Mouse (Mus musculus) kidney, embryonic 15.5 days (tissue): ENCODE measurements around the gene Jade1. TPM values are rescaled to one million over a fixed set of nuclear protein-coding genes. Genes with fewer than 3 reads are reported as not detected.

Experiments used
- ATAC-seq: fragments of 200-750 bp; cut with Nextera tagmentation; replicated peaks from 2 replicates; pipeline ENCODE4 v1.8.0; 2017; ENCODE audit warnings: moderate TSS enrichment; ENCODE audit not compliant: low FRiP score
- H3K27ac ChIP-seq: fragments of 300-500 bp; sonication (generic); 2 replicates; pipeline ENCODE4 v1.5.1; 2015; ENCODE audit warnings: mild to moderate bottlenecking, inconsistent platforms
- H3K27me3 ChIP-seq: fragments of 300-500 bp; sonication (generic); 2 replicates; pipeline ENCODE4 v1.6.1; 2015; ENCODE audit warnings: inconsistent platforms
- H3K36me3 ChIP-seq: fragments of 300-500 bp; sonication (generic); 2 replicates; pipeline ENCODE4 v1.6.1; 2015; ENCODE audit warnings: inconsistent platforms
- H3K4me1 ChIP-seq: fragments of 300-500 bp; sonication (generic); 2 replicates; pipeline ENCODE4 v1.6.1; 2015; ENCODE audit warnings: inconsistent platforms
- H3K4me2 ChIP-seq: fragments of 300-500 bp; sonication (generic); 2 replicates; pipeline ENCODE4 v1.6.1; 2015; ENCODE audit warnings: moderate library complexity, mild to moderate bottlenecking, inconsistent platforms
- H3K4me3 ChIP-seq: fragments of 300-500 bp; sonication (generic); replicated peaks from 2 replicates; pipeline ENCODE4 v1.5.1; 2015; ENCODE audit warnings: mild to moderate bottlenecking, inconsistent platforms
- H3K9ac ChIP-seq: fragments of 300-500 bp; sonication (generic); 2 replicates; pipeline ENCODE4 v1.6.1; 2015; ENCODE audit warnings: mild to moderate bottlenecking, inconsistent platforms
- H3K9me3 ChIP-seq: fragments of 300-500 bp; sonication (generic); replicated peaks from 2 replicates; pipeline ENCODE4 v1.6.1; 2016; ENCODE audit warnings: inconsistent platforms
- whole genome bisulfite sequencing: fragments of 180-500 bp; shearing (Covaris S2); methylation state at CpG from one replicate; pipeline ENCODE4 v1.1.7; 2015; ENCODE audit warnings: mixed read lengths; 5-methylcytosine and 5-hydroxymethylcytosine counted together
- polyA plus RNA-seq: library from polyadenylated mRNA; unstranded; fragments of >200 nt; fragmentation: Nextera tagmentation; extraction: Ambion mirVana; gene quantifications from 2 replicates; pipeline ENCODE4 v1.2.1, GENCODE M21; 2015

Jade1 gene
- polyA plus RNA-seq, 1 experiment from 2014 or later, result 22.8 TPM

GRCm38 (mm10) chr3:41582256-41582655, 26.7 kb downstream of the Jade1 start:
- H3K27me3 ChIP-seq, result no peaks in the 10 kb centered on the region
- no peak overlapping the region for H3K4me2 ChIP-seq
- H3K4me3 ChIP-seq, result no peak overlapping the region
- H3K9ac ChIP-seq, result no peak overlapping the region
- 56% methylated on average over 7 of the region's 7 CpGs for WGBS
- peaks cover 69% of the 10 kb centered on the region for H3K4me1 ChIP-seq
- no peaks in the 10 kb centered on the region for H3K9me3 ChIP-seq
- no peaks in the 10 kb centered on the region for H3K36me3 ChIP-seq
- H3K27ac ChIP-seq, result peak overlapping the region; percentile 89
- ATAC-seq, result no peak

GRCm38 (mm10) chr3:41583092-41583491, 27.6 kb downstream of the Jade1 start:
- WGBS, result 92% methylated on average over 14 of the region's 14 CpGs
- Histone ChIP-seq H3K9ac (no peak overlapping the region), H3K4me3 (no peak overlapping the region), H3K4me2 (no peak overlapping the region), H3K36me3 (no peaks in the 10 kb centered on the region), H3K27me3 (no peaks in the 10 kb centered on the region), H3K27ac (peak overlapping the region; percentile 89; the same call in 1 of the 2 replicates), H3K4me1 (peaks cover 67% of the 10 kb centered on the region), H3K9me3 (no peaks in the 10 kb centered on the region)
- no peak for ATAC-seq

GRCm38 (mm10) chr3:41583621-41584020, 28.1 kb downstream of the Jade1 start:
- Histone ChIP-seq H3K9me3 (no peaks in the 10 kb centered on the region), H3K27ac (no peak overlapping the region), H3K4me1 (peaks cover 61% of the 10 kb centered on the region), H3K27me3 (no peaks in the 10 kb centered on the region), H3K9ac (no peak overlapping the region), H3K36me3 (0 out of 2 replicates have a peak, but pooled peaks cover 3% of the 10 kb centered on the region), H3K4me2 (no peak overlapping the region), H3K4me3 (no peak overlapping the region)
- no peak for ATAC-seq
- 85% methylated on average over 4 of the region's 4 CpGs for WGBS

GRCm38 (mm10) chr3:41585548-41585947, 30.0 kb downstream of the Jade1 start:
- Histone ChIP-seq H3K4me1 (peaks cover 51% of the 10 kb centered on the region), H3K4me3 (no peak overlapping the region), H3K27ac (no peak overlapping the region), H3K9me3 (no peaks in the 10 kb centered on the region), H3K4me2 (no peak overlapping the region), H3K27me3 (no peaks in the 10 kb centered on the region), H3K36me3 (peaks cover 22% of the 10 kb centered on the region), H3K9ac (no peak overlapping the region)
- 88% methylated on average over 5 of the region's 5 CpGs for WGBS
- ATAC-seq, result no peak

GRCm38 (mm10) chr3:41586330-41586729, 30.8 kb downstream of the Jade1 start:
- H3K4me1 ChIP-seq, result peaks cover 43% of the 10 kb centered on the region
- H3K36me3 ChIP-seq, result peaks cover 30% of the 10 kb centered on the region
- H3K4me3 ChIP-seq, result no peak overlapping the region
- ATAC-seq, result no peak
- H3K9ac ChIP-seq, result no peak overlapping the region
- no peak overlapping the region for H3K27ac ChIP-seq
- WGBS, result 66% methylated on average over 6 of the region's 6 CpGs
- H3K4me2 ChIP-seq, result no peak overlapping the region
- H3K27me3 ChIP-seq, result no peaks in the 10 kb centered on the region
- H3K9me3 ChIP-seq, result no peaks in the 10 kb centered on the region

- H3K9me3 ChIP-seq, result no peaks in the 10 kb centered on the region
- H3K27ac ChIP-seq, result no peak overlapping the region
- no peak overlapping the region for H3K4me3 ChIP-seq
- H3K4me2 ChIP-seq, result no peak overlapping the region
- no peak overlapping the region for H3K9ac ChIP-seq
- H3K4me1 ChIP-seq, result peaks cover 37% of the 10 kb centered on the region
- no peaks in the 10 kb centered on the region for H3K27me3 ChIP-seq
- WGBS, result 80% methylated on average over 7 of the region's 7 CpGs
- no peak for ATAC-seq
- peaks cover 34% of the 10 kb centered on the region for H3K36me3 ChIP-seq
Observed at GRCm38 (mm10) chr3:41586917-41587316, 31.4 kb downstream of the Jade1 start.

- peaks cover 41% of the 10 kb centered on the region for H3K36me3 ChIP-seq
- no peak overlapping the region for H3K9ac ChIP-seq
- 59% methylated on average over 6 of the region's 6 CpGs for WGBS
- no peak overlapping the region for H3K4me2 ChIP-seq
- H3K27me3 ChIP-seq, result no peaks in the 10 kb centered on the region
- no peak overlapping the region for H3K27ac ChIP-seq
- 0 out of 2 replicates have a peak, but pooled peaks have one; percentile 47 for ATAC-seq
- no peak overlapping the region for H3K4me3 ChIP-seq
- H3K4me1 ChIP-seq, result peaks cover 30% of the 10 kb centered on the region
- no peaks in the 10 kb centered on the region for H3K9me3 ChIP-seq
Observed at GRCm38 (mm10) chr3:41587588-41587987, 32.1 kb downstream of the Jade1 start.

- WGBS, result 73% methylated on average over 8 of the region's 8 CpGs
- H3K4me2 ChIP-seq, result no peak overlapping the region
- no peaks in the 10 kb centered on the region for H3K27me3 ChIP-seq
- no peak for ATAC-seq
- no peak overlapping the region for H3K4me3 ChIP-seq
- peaks cover 21% of the 10 kb centered on the region for H3K4me1 ChIP-seq
- peaks cover 48% of the 10 kb centered on the region for H3K36me3 ChIP-seq
- H3K9me3 ChIP-seq, result no peaks in the 10 kb centered on the region
- H3K9ac ChIP-seq, result no peak overlapping the region
- no peak overlapping the region for H3K27ac ChIP-seq
Observed at GRCm38 (mm10) chr3:41588495-41588894, 33.0 kb downstream of the Jade1 start.

- ATAC-seq, result no peak
- Histone ChIP-seq H3K9me3 (no peaks in the 10 kb centered on the region), H3K27me3 (no peaks in the 10 kb centered on the region), H3K9ac (no peak overlapping the region), H3K4me3 (no peak overlapping the region), H3K4me2 (no peak overlapping the region), H3K27ac (no peak overlapping the region), H3K4me1 (peaks cover 19% of the 10 kb centered on the region), H3K36me3 (peaks cover 57% of the 10 kb centered on the region)
- 73% methylated on average over 19 of the region's 19 CpGs for WGBS
Observed at GRCm38 (mm10) chr3:41589246-41589914, 33.8 kb downstream of the Jade1 start.

GRCm38 (mm10) chr3:41589988-41590387, 34.5 kb downstream of the Jade1 start:
- Histone ChIP-seq H3K4me2 (no peak overlapping the region), H3K36me3 (peaks cover 63% of the 10 kb centered on the region), H3K4me1 (peaks cover 19% of the 10 kb centered on the region), H3K27ac (no peak overlapping the region), H3K9me3 (no peaks in the 10 kb centered on the region), H3K27me3 (no peaks in the 10 kb centered on the region), H3K9ac (no peak overlapping the region), H3K4me3 (no peak overlapping the region)
- 96% methylated on average over 4 of the region's 4 CpGs for WGBS
- no peak for ATAC-seq

- Histone ChIP-seq H3K9ac (no peak overlapping the region), H3K4me2 (no peak overlapping the region), H3K4me3 (no peak overlapping the region), H3K9me3 (no peaks in the 10 kb centered on the region), H3K36me3 (peaks cover 73% of the 10 kb centered on the region), H3K4me1 (peaks cover 19% of the 10 kb centered on the region), H3K27ac (no peak overlapping the region), H3K27me3 (no peaks in the 10 kb centered on the region)
- ATAC-seq, result 0 out of 2 replicates have a peak, but pooled peaks have one; percentile 38
- 86% methylated on average over 20 of the region's 20 CpGs for WGBS
Observed at GRCm38 (mm10) chr3:41590695-41591559, 35.4 kb downstream of the Jade1 start.

- no peak overlapping the region for H3K27ac ChIP-seq
- H3K4me2 ChIP-seq, result no peak overlapping the region
- WGBS, result 90% methylated on average over 14 of the region's 14 CpGs
- no peak for ATAC-seq
- H3K4me1 ChIP-seq, result peaks cover 19% of the 10 kb centered on the region
- peaks cover 80% of the 10 kb centered on the region for H3K36me3 ChIP-seq
- H3K9ac ChIP-seq, result no peak overlapping the region
- H3K27me3 ChIP-seq, result no peaks in the 10 kb centered on the region
- H3K9me3 ChIP-seq, result no peaks in the 10 kb centered on the region
- no peak overlapping the region for H3K4me3 ChIP-seq
Observed at GRCm38 (mm10) chr3:41591651-41592170, 36.2 kb downstream of the Jade1 start.
